Mouse (Mus musculus) liver, embryonic 12.5 days (tissue): ENCODE data around the gene Ak7. TPM values are rescaled to one million over a fixed set of nuclear protein-coding genes. Genes with fewer than 3 reads are reported as not detected.

Source experiments
- ATAC-seq: fragments of 200-750 bp; cut with Nextera tagmentation; 2 replicates; pipeline ENCODE4 v1.8.0; 2017; ENCODE audit warnings: moderate number of reproducible peaks, mild to moderate bottlenecking, moderate library complexity
- H3K27ac ChIP-seq: fragments of 300-500 bp; sonication (generic); 2 replicates; pipeline ENCODE4 v1.5.1; 2016; ENCODE audit warnings: mild to moderate bottlenecking
- H3K27me3 ChIP-seq: fragments of 300-500 bp; sonication (generic); replicated peaks from 2 replicates; pipeline ENCODE4 v1.6.1; 2016; ENCODE audit warnings: mild to moderate bottlenecking, moderate library complexity
- H3K36me3 ChIP-seq: fragments of 300-500 bp; sonication (generic); 2 replicates; pipeline ENCODE4 v1.6.1; 2016; ENCODE audit warnings: mild to moderate bottlenecking, moderate library complexity
- H3K4me1 ChIP-seq: fragments of 300-500 bp; sonication (generic); 2 replicates; pipeline ENCODE4 v1.6.1; 2016
- H3K4me2 ChIP-seq: fragments of 300-500 bp; sonication (generic); 2 replicates; pipeline ENCODE4 v1.6.1; 2016; ENCODE audit warnings: mild to moderate bottlenecking, moderate library complexity
- H3K4me3 ChIP-seq: fragments of 300-500 bp; sonication (generic); 2 replicates; pipeline ENCODE4 v1.5.1; 2016; ENCODE audit warnings: mild to moderate bottlenecking, moderate library complexity
- H3K9ac ChIP-seq: fragments of 300-500 bp; sonication (generic); 2 replicates; pipeline ENCODE4 v1.6.1; 2016; ENCODE audit warnings: mild to moderate bottlenecking, moderate library complexity
- H3K9me3 ChIP-seq: fragments of 300-500 bp; sonication (generic); replicated peaks from 2 replicates; pipeline ENCODE4 v1.6.1; 2016; ENCODE audit warnings: mild to moderate bottlenecking, moderate library complexity
- WGBS: fragments of 180-500 bp; shearing (Covaris S2); methylation state at CpG from one replicate; pipeline ENCODE4 v1.1.7; 2016; ENCODE audit not compliant: insufficient replicate concordance; 5-methylcytosine and 5-hydroxymethylcytosine counted together
- polyA plus RNA-seq: library from polyadenylated mRNA; unstranded; fragments of >200 nt; fragmentation: Nextera tagmentation; extraction: Ambion mirVana; gene quantifications from 2 replicates; pipeline ENCODE4 v1.2.1, GENCODE M21; 2016

Ak7 gene
- polyA plus RNA-seq, 1 experiment from 2014 or later = 0.06 TPM

DNA sequence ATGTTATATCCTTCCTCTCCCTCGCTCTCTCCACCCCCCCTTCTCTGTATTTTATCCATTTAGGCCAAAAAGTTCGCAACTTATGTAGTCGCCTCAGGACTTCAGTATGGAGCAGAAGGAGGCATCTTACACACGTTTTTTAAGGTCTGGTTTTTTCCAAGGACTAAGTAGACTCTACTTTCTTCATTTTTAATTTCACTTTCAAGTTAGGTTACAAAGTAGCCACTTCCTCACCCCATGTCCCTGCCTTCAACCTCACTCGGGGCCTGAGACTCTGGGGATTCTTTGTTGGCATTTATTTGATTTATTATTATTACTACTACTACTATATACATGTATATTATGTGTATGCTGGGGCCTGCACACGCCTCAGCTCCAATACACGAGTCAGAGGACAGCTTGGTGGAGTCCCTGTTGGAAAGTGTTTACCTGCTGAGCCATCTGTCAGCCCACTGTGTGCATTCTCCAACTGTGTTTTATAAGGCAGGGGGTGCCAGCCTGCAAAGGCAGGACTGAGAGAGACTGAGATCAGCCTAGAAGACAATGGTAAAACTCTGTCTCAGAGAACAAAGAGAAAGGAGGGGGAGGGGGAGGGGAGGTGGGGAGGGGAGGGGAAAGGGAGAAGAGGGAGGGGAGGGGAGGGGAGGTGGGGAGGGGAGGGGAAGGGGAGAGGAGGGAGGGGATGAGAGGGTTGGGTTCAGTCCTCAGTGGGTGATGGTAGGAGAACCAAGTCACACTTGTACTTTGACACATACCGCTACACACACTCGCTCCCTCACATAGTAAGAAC, 27.8 kb downstream of the Ak7 start:
- no peaks in the 10 kb centered on the region for H3K27me3 ChIP-seq
- WGBS = 75% methylated on average over 9 of the region's 9 CpGs
- H3K4me3 ChIP-seq = no peak overlapping the region
- H3K9ac ChIP-seq = no peak overlapping the region
- no peak overlapping the region for H3K27ac ChIP-seq
- H3K4me1 ChIP-seq = peaks cover 23% of the 10 kb centered on the region
- peaks cover 1% of the 10 kb centered on the region; the same call in 1 of the 2 replicates for H3K9me3 ChIP-seq
- no peaks in the 10 kb centered on the region for H3K36me3 ChIP-seq
- H3K4me2 ChIP-seq = no peak overlapping the region
- no peak for ATAC-seq

DNA sequence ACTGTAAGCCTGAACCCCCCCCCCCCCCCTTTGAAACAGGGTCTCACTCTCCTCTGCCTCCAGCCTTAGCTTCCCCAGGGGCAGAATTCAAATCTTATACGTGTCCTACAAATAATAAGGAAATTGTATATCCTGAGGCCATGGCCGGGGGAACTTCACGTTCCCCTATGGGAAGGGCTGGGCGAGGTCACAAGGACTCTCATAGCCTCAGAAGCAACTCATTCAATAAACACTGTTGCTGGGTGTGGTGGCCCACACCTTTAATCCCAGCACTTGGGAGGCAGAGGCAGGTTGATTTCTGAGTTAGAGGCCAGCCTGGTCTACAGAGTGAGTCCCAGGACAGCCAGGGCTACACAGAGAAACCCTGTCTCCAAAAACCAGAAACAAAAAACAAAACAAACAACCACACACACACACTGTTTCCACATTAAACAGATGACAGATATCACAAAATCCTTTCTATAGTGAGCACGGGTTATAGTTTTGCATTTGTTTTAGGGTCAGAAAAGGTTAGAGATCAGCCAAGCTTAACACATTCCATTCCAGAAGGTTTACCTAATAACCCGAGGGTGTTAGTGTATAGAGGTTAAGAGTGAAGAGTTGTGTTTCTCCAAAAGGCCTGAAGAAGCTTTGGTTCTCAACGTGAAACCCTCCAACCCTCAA, 29.6 kb downstream of the Ak7 start:
- Histone ChIP-seq H3K9ac (no peak overlapping the region), H3K36me3 (no peaks in the 10 kb centered on the region), H3K27me3 (no peaks in the 10 kb centered on the region), H3K4me1 (peaks cover 30% of the 10 kb centered on the region), H3K4me3 (no peak overlapping the region), H3K9me3 (peaks cover 9% of the 10 kb centered on the region), H3K4me2 (no peak overlapping the region), H3K27ac (no peak overlapping the region)
- no peak for ATAC-seq
- WGBS = 63% methylated on average over 7 of the region's 7 CpGs

DNA sequence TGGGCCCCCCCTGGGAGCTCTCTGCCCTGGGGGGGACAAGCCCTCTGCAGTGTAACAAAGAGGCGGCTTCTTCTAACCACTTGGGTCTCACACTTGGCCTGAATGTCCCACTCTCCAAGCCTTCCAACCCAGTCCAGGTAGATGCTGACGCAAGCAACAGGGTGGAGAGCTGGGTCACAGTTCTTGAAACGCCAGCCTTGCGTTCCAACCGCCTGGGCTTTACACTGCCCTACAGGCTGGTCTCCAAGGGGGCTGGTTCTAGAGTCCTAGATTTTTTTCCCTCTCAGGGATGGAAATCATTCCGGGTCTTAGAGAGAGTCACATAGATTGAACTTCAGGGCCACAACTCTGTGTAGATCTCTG, 30.1 kb downstream of the Ak7 start:
- Histone ChIP-seq H3K9me3 (peaks cover 9% of the 10 kb centered on the region), H3K36me3 (no peaks in the 10 kb centered on the region), H3K4me1 (peaks cover 27% of the 10 kb centered on the region), H3K27ac (no peak overlapping the region), H3K27me3 (no peaks in the 10 kb centered on the region), H3K9ac (no peak overlapping the region), H3K4me2 (no peak overlapping the region), H3K4me3 (no peak overlapping the region)
- no peak for ATAC-seq
- 84% methylated on average over 6 of the region's 6 CpGs for WGBS

DNA sequence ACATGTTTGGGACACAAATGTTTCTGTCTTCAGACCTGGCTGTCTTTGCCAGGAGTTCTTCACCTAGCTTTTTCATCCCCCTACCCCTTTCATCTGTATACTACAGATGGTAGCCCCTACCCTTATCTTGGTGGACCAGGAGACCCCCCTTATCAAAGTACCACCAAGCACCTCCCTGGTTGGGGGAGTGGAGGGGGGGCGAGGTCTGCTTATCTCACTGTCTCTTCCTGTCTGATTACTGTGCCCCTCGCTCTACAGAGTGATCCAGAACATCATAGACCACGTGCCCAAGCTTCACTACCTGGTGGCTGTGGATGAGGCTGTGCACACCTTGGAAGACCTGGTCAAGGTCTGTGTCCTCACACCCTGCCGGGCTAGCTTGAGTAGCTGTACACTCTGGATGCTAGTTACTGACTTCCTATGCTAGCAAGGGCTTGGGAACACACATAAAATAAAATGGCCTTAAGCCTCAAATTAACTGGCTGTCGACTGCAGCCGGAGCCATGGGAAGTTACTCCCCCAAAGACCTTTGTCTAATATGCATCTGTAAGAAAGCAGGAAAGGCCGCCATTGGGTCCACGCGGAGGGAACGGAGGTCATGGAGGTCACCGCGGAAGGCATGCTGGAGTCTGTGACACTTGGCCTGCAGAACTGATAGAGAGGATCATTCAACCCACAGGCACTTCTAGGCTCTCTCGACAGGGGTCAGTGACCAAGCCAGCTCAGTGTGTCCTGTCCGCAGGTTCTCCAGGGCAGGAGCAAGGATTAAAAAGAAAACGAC, 32.7 kb downstream of the Ak7 start:
- Histone ChIP-seq H3K36me3 (no peaks in the 10 kb centered on the region), H3K4me2 (no peak overlapping the region), H3K27me3 (no peaks in the 10 kb centered on the region), H3K9me3 (peaks cover 15% of the 10 kb centered on the region), H3K9ac (no peak overlapping the region), H3K4me1 (peaks cover 21% of the 10 kb centered on the region), H3K4me3 (no peak overlapping the region), H3K27ac (peak overlapping the region; percentile 37; the same call in 1 of the 2 replicates)
- peak; percentile 81 for ATAC-seq
- 62% methylated on average over 15 of the region's 15 CpGs for WGBS

DNA sequence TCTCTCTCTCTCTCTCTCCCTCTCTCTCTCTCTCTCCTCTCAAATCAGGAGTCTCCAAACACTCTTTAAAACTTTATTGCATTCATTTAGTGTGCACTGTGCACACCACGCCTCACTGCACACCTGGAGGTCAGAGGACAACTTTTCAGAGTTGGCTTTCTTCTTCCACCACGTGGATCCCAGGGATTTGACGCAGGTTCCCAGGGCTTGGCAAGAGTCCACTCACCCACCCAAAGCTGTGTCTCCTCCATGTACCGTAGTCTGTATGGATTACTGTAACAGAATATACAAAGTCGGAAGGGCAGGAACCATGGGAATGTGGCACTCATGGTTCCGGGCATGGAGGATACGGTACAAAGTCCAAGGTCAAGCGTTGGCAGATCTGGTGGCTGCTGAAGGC, 33.9 kb downstream of the Ak7 start:
- Histone ChIP-seq H3K27ac (no peak overlapping the region), H3K4me2 (no peak overlapping the region), H3K9ac (no peak overlapping the region), H3K9me3 (peaks cover 21% of the 10 kb centered on the region), H3K4me1 (peaks cover 21% of the 10 kb centered on the region), H3K27me3 (no peaks in the 10 kb centered on the region), H3K36me3 (no peaks in the 10 kb centered on the region), H3K4me3 (no peak overlapping the region)
- ATAC-seq = no peak
- WGBS = 84% methylated on average over 8 of the region's 8 CpGs

DNA sequence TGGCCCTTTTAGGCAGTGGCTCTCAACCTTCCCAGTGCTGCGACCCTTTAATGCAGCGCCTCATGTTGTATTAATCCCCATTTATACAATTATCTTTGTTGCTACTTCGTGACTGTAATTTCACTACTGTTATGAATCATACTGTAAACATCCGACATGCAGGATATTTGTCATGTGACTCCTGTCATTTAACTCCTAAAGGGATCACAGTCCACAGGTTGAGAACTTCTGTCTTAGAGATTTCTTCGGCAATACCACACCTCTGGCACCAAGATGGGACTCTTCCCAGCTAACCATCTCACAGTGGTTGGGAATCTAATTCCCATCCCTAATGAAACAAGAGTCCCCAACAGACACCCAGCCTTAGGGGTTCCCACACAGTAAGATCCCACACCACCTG, 42.3 kb downstream of the Ak7 start:
- H3K9me3 ChIP-seq = 0 out of 2 replicates have a peak, but pooled peaks cover 10% of the 10 kb centered on the region
- 70% methylated on average over 5 of the region's 5 CpGs for WGBS
- H3K4me2 ChIP-seq = no peak overlapping the region
- no peak overlapping the region for H3K27ac ChIP-seq
- H3K27me3 ChIP-seq = no peaks in the 10 kb centered on the region
- peaks cover 5% of the 10 kb centered on the region; the same call in 1 of the 2 replicates for H3K4me1 ChIP-seq
- no peak for ATAC-seq
- H3K9ac ChIP-seq = no peak overlapping the region
- no peaks in the 10 kb centered on the region for H3K36me3 ChIP-seq
- no peak overlapping the region for H3K4me3 ChIP-seq

DNA sequence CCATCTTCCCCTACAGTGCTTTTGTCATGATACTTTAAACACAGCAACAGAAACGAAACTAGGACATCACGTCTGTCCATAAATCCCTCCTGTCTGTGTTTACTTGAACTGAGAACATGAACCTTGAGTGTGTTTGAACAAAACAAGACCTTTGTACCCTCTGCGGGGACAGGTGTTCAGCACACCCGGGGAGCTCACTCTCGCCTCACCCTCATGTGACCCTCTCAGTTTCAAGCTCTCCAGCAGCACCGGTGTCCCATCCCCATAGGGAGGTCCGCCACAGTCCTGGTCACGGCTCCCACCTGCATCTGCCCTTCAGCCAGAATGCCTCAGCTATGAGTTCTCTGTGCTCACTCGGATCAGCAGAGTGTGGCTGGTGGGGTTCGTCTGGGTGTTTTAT, 48.0 kb downstream of the Ak7 start:
- Histone ChIP-seq H3K4me1 (peaks cover 23% of the 10 kb centered on the region), H3K9ac (no peak overlapping the region), H3K4me2 (no peak overlapping the region), H3K36me3 (no peaks in the 10 kb centered on the region), H3K27me3 (no peaks in the 10 kb centered on the region), H3K4me3 (no peak overlapping the region), H3K27ac (no peak overlapping the region), H3K9me3 (no peaks in the 10 kb centered on the region)
- WGBS = 71% methylated on average over 10 of the region's 10 CpGs
- no peak for ATAC-seq

DNA sequence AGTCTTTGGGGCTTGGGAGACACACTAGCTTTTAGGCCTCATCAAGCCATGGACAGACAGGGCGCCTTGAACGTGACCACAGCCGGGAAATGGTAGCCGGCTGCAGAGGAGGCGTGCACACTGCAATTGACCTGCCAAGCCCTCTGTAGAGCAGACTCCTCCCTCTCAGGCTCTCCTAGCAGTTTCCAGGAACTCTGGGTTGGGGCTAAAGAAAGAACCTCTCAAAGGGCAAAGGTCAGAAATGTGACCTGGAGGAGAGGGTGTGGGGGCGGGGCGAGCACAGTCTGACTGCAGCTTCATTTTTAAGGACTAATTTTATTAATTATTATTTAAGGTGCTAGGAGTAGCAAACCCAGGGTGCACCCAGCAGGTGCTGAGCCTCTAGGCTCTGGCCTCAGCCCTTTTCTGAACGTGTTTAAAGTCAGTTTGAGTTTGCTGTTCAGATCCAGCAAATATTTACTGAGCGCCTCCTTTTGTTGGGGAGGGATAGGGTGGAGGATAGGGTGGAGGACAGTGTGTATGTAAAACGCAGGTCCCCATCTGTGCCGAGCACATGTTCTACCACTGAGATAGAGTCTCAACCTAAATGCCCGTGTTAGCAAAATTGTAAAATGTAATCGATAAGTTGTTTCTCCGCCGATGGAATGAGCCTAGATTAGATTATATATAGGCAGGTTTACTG, 52.2 kb downstream of the Ak7 start:
- peak overlapping the region; percentile 78 for H3K27ac ChIP-seq
- peak overlapping the region; percentile 58 for H3K4me2 ChIP-seq
- H3K9ac ChIP-seq = no peak overlapping the region
- peak; percentile 70 for ATAC-seq
- H3K36me3 ChIP-seq = no peaks in the 10 kb centered on the region
- H3K9me3 ChIP-seq = no peaks in the 10 kb centered on the region
- H3K4me3 ChIP-seq = 0 out of 2 replicates have a peak overlapping the region, but pooled peaks have one; percentile 7
- peaks cover 50% of the 10 kb centered on the region for H3K4me1 ChIP-seq
- no peaks in the 10 kb centered on the region for H3K27me3 ChIP-seq
- 29% methylated on average over 15 of the region's 15 CpGs for WGBS

DNA sequence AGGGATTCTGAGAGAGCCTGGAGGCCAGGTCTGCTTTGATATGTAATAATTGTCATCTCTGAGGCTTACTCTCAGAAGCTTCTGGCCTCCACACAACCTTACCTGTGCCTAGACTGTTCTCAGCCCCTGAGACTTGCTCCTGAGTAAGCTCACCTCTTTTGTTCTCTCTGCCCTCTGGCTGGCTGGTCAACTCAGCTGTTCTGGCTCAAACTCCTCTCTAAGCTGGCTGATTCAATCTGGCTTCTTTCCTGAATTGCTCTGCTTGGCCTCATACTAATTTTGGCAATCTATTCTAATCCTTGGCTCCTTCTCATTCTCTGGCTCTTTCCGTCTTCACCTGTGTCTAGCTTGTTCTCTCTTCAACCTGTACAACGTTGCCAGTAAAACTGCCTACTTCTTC, 53.1 kb downstream of the Ak7 start:
- Histone ChIP-seq H3K9ac (no peak overlapping the region), H3K4me3 (no peak overlapping the region), H3K27ac (peak overlapping the region; percentile 78; the same call in 1 of the 2 replicates), H3K36me3 (no peaks in the 10 kb centered on the region), H3K4me1 (peaks cover 48% of the 10 kb centered on the region), H3K27me3 (no peaks in the 10 kb centered on the region), H3K9me3 (no peaks in the 10 kb centered on the region), H3K4me2 (no peak overlapping the region)
- WGBS = 70% methylated on average over 2 of the region's 2 CpGs
- ATAC-seq = no peak

DNA sequence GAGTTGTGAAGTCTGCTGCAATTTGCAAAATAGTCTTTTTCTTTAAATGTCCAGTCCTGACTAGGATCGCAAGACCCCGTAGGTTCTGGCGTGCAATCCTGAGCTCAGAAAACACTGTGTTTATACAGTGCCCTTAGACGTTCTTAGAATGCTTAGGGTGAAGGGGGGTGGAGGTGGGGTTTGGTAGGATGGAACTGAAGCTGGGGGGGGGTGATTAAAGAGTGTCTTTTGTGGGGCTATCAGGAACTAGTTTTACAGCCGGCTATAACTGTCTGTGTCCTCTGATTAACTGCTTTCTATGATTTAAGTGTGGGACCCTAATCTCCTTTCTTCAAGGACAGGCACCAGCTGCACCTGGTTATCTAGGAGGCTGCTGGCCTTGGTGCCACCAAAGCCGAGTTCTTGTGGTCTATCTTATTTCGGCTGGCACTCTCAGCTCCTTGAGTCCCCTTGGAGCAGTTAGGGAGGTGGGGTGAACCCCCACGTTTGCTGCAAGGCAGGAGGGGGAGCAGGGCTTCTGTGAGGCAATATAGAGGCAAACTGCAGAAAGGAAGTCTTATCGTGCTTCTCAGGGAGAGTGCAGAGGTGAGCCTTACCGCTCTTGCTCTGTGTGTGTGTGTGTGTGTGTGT, 54.2 kb downstream of the Ak7 start:
- WGBS = 17% methylated on average over 10 of the region's 10 CpGs
- ATAC-seq = peak; percentile 88
- Histone ChIP-seq H3K4me3 (no peak overlapping the region), H3K27me3 (0 out of 2 replicates have a peak, but pooled peaks cover 4% of the 10 kb centered on the region), H3K4me1 (peaks cover 48% of the 10 kb centered on the region), H3K36me3 (no peaks in the 10 kb centered on the region), H3K27ac (peak overlapping the region; percentile 73), H3K9ac (no peak overlapping the region), H3K9me3 (no peaks in the 10 kb centered on the region), H3K4me2 (peak overlapping the region; percentile 53)

DNA sequence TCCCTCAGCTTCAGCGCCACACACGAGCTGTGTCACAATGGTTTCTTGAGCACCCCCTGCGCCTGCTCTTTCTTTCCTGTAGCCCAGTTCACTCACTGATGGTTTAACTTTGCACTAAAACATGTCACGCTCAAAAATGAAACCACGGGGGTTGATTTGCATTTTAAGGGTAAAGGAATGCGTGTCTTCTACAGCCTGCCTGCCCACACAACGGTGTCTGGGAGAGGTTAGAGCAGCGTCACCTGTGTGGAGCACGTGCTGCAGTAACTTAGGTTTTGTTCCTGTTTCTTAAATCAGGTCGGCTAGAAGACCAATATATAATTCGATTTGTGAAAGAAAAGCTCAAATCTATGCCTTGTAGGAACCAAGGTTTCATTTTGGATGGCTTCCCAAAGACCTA, 55.4 kb downstream of the Ak7 start:
- no peak for ATAC-seq
- H3K9me3 ChIP-seq = no peaks in the 10 kb centered on the region
- no peak overlapping the region for H3K4me2 ChIP-seq
- H3K36me3 ChIP-seq = no peaks in the 10 kb centered on the region
- H3K27me3 ChIP-seq = 0 out of 2 replicates have a peak, but pooled peaks cover 4% of the 10 kb centered on the region
- H3K4me1 ChIP-seq = peaks cover 48% of the 10 kb centered on the region
- 77% methylated on average over 11 of the region's 11 CpGs for WGBS
- H3K4me3 ChIP-seq = no peak overlapping the region
- H3K27ac ChIP-seq = no peak overlapping the region
- H3K9ac ChIP-seq = no peak overlapping the region
